Mouse (Mus musculus) liver, adult 2 months (tissue): ENCODE results near the gene Mrnip.

ENCODE experiments used
- CTCF ChIP-seq: fragments of 200-500 bp; IDR thresholded peaks from 2 replicates; pipeline ENCODE4 v1.5.1; 2011; ENCODE audit warnings: low read depth, low read length, control low read depth
- POLR2A ChIP-seq: fragments of 200-500 bp; IDR thresholded peaks from 2 replicates; pipeline ENCODE4 v1.6.1; 2011; ENCODE audit warnings: low read length, control low read depth; ENCODE audit not compliant: insufficient read depth; ENCODE audit errors: extremely low read depth

DNA sequence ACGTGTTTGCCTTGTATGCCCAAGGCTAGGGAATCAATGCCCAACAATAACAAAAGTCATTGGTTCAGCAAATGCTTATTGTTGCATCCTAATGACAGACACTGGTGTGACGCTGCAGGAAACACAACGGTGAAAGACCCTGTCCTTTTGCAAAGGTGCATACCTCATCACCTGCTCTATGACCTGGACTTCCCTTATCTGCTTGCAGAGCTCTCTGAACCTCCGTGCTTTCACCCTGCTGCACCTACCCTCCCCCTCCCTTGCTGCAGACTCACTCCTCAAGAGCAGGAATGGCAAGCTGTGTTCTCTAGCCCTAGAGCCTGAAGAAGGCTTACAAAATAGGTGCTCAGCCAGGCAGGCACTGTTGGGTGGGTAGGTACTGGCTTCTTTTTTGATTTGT, 20.5 kb downstream of the Mrnip start:
- no peak for TF ChIP-seq POLR2A
- TF ChIP-seq CTCF = no peak
